Mouse (Mus musculus): ENCODE measurements around the gene Ssx2ip. TPM values are rescaled to one million over a fixed set of nuclear protein-coding genes. Genes with fewer than 3 reads are reported as not detected.

Gene Ssx2ip
- total RNA-seq, 2 experiments from 2014 or later, result 11.7 to 15.3 TPM

DNA sequence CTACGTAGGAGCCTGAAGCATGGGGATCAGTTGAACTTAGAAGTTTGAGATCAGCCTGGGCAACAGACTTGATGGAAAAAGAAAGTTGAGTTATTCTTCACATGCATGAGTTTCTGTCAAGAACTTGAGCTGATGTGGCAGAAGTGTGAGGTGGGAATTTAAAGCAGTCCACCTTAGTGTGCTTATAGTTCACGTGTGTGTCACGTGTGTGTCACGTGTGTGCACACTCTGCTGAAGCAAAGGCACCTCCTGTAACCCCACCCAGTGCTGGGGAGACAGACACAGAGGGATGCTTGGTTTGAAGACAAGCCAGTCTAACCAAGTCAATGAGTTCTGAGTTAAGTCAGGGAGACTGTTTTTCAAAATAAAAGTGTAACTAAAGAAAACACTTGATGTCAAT, 6.6 kb upstream of the Ssx2ip start:
- DNase-seq, result no peak
- intact Hi-C loops (cut with DNase I), result no loop called here

DNA sequence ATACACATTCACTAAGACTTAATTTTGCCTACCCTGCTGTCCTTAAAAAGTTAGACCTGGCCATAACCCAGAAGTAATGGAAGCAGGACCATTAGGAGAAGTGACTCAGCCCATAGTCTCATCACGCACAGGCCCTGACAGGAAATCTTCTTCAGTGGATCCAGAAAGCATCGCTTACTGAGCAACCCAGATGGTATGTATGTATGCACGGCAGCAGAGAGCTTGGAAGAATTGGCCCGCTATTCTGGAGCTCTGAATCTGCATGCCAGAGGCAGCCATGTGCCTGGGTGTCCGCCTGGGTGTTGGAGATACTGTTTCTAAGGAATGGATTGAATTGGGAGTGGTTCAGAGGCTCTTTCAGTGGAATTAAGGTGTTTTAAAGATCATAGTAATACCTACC, 5.2 kb upstream of the Ssx2ip start:
- intact Hi-C loops (cut with DNase I), result no loop called here
- DNase-seq, result no peak

GRCm38 (mm10) chr3:146403770-146404169, 672 bp upstream of the Ssx2ip start:
- intact Hi-C loops (cut with DNase I), result loop anchor here (5.0 to 10.0 kb wide), 3 partner anchors 49 to 459 kb away; no protein-coding TSS in a partner anchor
- peak in 1 of 2 experiments; percentile 20 for DNase-seq

DNA sequence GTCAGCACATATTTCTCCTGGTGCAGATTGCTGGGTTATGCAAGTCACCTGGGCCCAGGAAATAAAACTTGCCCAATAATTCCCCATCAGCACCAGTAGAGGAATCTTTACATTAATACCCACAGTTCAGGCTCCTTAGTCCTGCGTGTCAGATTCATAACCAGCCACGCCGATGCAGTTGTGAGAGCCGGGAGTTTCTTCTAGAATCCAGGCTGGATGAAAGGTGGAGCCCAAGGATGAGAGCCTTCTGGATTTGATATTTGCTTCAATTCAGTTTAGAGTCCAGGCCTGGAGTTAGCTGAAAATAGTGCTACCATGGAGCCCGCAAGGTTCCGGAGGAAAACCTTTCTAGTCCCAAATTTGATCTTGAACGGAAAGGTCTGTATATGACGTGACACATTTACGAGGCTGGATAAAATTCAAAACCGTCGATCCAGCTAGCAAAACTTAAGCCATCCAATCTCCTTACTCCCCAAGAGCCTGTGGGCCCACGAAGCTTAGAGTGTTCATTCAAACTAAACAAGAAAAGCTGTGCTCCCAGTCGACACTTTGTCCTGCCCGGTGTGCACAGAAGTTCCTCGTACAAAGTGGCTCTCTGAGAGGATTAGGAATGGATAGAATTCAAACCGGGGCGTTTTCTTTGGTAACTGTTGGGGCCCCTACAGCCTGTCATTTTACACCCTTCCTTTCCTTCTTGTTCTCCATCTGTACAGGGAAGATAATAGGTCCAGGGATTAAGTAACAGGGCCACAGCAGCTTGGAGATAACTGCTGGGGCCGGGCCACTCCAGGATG, 968 bp downstream of the Ssx2ip start:
- no peak for DNase-seq
- intact Hi-C loops (cut with DNase I), result loop anchor here (10.0 kb wide), 1 partner anchor 461 kb away; no protein-coding TSS in a partner anchor

GRCm38 (mm10) chr3:146406007-146406341, 1.5 kb downstream of the Ssx2ip start:
- intact Hi-C loops (cut with DNase I), result loop anchor here (10.0 kb wide), 1 partner anchor 461 kb away; no protein-coding TSS in a partner anchor

DNA sequence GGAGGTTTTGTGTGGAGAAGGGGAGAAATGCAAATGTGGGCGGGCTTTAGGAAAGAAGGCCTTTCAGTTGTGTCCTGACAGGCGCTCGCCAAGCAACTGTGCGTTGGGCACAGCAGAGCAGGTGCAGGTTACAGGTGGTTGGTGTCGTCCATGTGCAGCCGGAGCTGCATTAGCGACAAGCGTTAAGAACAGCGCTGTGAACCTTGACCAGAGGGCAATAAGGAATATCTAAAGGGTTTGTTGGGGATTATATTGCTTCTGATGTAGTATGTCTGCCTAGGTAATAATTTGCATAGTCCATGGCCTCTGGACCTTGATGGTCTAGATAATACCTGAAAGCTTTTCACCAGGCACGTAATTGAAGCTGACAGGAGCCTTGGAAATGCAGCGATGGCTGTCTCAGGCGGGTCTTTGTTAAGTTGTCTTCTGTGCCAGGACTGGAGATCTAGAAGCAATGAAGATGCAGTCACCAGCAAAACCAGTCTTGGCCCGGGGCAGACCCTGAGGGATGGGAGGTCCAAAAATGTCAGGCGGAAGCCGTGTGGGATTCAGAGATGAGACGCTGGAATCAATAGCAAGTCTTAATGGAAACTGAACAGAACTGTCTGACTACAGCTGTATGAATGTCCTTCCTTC, 2.8 kb downstream of the Ssx2ip start:
- intact Hi-C loops (cut with DNase I), result loop anchor here (10.0 kb wide), 1 partner anchor 462 kb away; no protein-coding TSS in a partner anchor
- no peak for DNase-seq

More at GRCm38 (mm10) chr3:146406007-146406341, 1.5 kb downstream of the Ssx2ip start:
- no peak for DNase-seq

DNA sequence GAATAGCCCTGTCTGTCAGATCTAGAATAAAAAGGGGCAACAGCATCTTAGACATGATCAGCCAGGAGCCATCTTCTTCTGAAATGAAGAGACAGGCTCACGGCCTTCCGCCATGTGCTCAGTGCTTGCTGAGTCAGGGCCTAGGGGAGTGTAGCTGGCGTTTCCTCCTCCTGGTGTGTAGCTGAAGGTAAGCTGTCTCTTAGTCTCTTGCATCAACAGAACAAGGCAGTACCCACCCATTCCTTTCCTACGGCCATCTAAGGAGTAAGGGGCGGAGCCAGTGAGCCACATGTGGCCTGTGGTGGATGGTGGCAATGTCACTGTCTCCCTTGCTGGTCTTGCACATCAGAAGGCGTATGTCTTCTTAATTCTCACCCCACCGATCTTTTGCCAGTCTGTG, 5.7 kb downstream of the Ssx2ip start:
- DNase-seq, result no peak
- intact Hi-C loops (cut with DNase I), result no loop called here

- intact Hi-C loops (cut with DNase I), result no loop called here
- DNase-seq, result no peak
Measured at GRCm38 (mm10) chr3:146412008-146412407, 7.6 kb downstream of the Ssx2ip start.

GRCm38 (mm10) chr3:146412480-146412879, 8.0 kb downstream of the Ssx2ip start:
- no peak for DNase-seq
- intact Hi-C loops (cut with DNase I), result no loop called here

DNA sequence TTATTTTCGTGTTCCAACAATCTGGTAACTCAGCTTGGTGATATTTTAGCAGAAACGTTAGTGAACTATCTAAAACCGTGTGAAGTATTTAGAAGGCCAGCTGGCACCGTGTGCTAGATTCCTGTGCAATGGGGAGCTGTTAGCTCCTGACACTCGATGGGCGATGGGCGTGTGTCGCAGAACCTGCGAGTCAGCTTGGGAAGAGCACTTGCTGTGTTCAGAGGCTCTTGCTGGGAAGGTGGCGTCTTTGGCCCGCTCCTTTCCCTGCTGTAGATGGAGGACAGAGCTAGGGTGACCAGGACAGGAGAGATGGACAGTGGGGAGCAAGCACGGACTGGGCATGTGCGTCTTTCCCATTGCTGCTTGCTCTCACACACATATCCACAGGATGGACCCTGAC, 8.6 kb downstream of the Ssx2ip start:
- intact Hi-C loops (cut with DNase I), result no loop called here
- DNase-seq, result no peak

- DNase-seq, result peak; percentile 41 to 42
- intact Hi-C loops (cut with DNase I), result no loop called here
Measured at GRCm38 (mm10) chr3:146413992-146414391, 9.6 kb downstream of the Ssx2ip start.

DNA sequence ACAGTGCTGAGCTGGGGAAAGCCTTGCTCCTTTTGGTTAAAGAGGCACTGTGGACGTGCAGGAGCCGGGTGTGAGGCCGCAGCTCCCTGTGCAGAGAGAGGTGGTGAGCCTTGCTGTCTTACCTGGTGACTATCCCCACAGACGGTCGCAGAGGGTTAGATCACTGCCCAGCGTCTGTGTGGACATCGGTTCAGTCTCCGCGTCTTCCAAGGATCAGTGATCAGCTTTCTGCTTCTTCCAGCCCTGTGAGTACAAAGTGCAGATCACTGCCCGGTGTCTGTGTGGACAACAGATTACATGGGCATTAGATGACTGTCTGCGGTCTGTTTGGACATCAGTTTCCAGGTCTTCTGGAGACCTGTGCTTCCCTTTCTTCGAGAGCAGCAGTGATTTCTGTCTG, 10.1 kb downstream of the Ssx2ip start:
- intact Hi-C loops (cut with DNase I), result no loop called here
- no peak for DNase-seq

DNA sequence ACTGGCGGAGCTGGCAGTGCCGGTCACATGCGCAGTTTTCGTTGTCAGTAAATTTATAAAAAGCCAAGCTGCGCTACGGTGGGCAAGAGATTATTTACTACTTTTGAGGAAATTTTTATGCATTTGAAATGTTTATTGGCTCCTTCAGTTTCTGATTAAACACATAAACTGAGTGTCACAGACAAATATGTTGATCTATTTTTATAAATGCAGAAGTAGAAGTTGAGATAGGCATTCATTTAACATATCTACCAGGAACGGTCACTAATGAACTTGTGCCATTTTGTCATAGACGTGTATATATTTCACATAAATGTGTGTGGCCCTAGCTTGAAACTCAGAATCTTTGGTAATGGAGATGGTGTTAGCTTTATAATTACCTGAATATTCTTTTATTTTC, 13.4 kb downstream of the Ssx2ip start:
- no peak for DNase-seq
- intact Hi-C loops (cut with DNase I), result no loop called here

DNA sequence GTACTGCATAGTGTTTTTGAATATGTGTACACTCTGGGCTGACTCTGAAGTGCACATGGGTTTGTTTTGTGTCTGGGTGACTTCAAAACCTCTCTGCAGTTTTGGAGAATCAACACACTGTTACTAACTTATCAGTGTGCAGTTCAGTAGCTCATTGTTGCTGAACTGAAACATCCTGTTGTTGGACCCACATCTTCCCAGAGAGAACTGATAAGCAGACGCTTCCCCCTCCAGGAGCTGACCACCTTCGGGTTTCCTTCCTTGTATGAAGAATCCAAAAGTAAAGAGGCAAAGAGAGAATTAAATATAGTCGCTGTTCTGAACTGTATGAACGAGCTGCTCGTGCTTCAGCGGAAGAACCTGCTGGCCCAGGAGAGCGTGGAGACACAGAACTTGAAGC, 14.5 kb downstream of the Ssx2ip start:
- intact Hi-C loops (cut with DNase I), result no loop called here
- DNase-seq, result no peak

- intact Hi-C loops (cut with DNase I), result no loop called here
- no peak for DNase-seq
Measured at GRCm38 (mm10) chr3:146419534-146419933, 15.1 kb downstream of the Ssx2ip start.

DNA sequence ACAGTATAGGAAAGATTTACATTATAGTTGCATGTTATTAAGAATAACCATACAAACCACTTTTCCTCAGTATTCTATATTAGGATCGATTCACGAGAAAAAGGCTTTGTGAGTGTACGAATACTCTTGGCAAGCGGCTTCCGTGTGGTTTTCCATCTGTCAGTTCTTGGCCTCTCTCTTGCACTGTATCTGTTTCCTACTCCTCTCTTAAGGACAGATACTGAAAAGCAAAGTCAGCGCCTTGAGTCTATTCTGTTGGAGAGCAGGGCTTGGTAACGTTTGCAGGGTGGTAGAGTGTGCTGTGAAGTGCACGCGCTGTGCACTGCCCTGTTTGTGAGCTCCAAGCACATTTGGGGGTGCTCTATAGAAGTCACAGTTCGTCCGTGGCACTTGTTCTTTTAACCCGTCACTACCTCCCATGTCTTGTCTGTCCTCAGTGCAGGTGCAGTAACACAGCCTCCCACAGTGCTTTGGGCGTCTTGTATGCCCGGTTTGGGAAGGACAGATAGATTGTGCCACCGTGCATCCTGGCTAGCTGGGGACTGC, 15.6 kb downstream of the Ssx2ip start:
- intact Hi-C loops (cut with DNase I), result no loop called here
- no peak for DNase-seq

GRCm38 (mm10) chr3:146421787-146422186, 17.3 kb downstream of the Ssx2ip start:
- intact Hi-C loops (cut with DNase I), result no loop called here
- DNase-seq, result no peak

DNA sequence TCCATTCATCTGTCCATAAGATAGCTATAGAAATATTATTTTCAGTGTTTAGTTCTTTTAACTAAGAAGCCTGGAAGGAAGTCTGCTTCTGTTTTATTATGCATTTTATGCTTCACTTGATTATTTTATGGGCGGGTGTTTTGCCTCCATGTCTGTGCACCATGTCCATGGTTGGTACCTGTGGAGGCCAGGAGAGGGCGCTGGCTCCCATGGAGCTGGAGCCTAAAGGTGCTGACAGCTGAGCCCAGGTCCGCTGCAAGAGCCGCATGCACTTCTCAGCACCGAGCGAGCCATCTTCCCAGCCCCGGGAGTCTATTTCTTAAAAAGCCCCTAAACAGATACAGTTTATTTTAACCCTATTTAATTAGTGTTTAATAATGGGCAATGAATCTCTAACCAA, 19.3 kb downstream of the Ssx2ip start:
- DNase-seq, result no peak
- intact Hi-C loops (cut with DNase I), result no loop called here

DNA sequence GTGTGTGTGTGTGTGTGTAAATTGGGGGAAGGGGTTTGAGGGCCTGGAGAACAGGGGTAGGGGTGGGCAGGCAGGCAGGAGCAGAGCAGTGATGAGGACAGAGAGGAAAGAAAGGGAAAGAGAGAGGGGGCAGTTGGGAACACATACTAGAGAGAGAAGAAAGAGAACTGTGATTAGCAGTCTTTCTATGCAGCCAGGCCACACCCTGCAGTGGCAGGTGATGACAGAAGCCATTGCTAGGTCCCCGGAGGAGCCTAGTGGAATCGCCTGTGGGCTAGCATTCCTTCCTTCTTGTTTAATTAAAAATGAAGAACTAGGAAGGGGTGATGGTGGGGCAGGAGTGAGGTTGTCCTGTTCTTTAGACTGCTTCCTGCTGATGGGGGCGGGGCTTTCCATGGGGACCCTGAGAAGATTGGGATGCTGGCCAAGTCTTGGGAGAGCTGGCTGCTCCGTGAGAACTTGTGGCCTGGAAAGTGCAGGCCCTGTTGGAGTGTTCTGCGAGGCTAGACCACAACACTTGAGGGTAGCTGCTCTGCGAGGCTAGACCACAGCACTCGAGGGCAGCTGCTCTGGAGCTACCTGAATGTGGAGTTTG, 20.0 kb downstream of the Ssx2ip start:
- intact Hi-C loops (cut with DNase I), result no loop called here
- peak in 1 of 2 experiments; percentile 24 for DNase-seq

DNA sequence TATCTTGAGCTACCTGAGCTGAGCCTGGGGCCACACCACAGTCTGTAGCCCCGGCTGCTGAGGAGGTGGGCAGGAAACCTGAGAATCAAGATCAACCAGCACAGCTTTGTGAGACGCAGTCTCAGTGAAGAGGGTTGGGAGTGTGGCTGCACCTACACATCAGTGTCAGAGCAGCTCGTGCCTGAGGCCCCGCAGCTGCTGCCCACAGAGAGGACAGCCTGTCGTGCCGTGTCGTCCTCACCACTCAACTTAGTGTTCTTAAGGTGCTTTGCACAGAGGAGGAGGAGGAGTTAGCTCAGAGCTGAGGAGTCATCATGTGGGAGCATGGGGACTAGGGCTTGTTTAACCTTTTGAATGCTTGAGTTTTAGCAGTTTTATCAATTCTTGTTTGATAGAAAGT, 21.5 kb downstream of the Ssx2ip start:
- no peak for DNase-seq
- intact Hi-C loops (cut with DNase I), result no loop called here

DNA sequence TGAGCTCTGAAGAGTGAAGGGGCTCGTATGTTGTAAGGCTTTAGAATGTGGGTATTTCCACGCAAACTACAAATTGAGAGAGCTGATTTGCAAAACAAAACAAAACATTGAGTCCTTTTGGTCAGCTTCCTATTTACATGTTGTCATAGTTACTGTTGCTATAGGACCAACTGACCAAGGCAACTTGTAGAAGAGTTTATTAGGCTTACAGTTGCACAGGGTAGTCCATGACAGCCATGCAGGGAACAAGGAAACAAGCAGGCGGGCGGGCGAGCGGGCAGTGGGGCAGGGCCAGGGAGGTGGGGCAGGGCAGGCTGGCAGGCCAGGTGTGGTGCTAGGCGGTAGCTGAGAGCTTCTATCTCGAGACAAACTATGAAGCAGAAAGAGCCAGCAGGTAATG, 22.0 kb downstream of the Ssx2ip start:
- no peak for DNase-seq
- intact Hi-C loops (cut with DNase I), result no loop called here
